Mouse (Mus musculus) hindbrain, embryonic 15.5 days (tissue): ENCODE measurements around the gene Gorasp2. TPM values are rescaled to one million over a fixed set of nuclear protein-coding genes. Genes with fewer than 3 reads are reported as not detected.

Source experiments
- ATAC-seq: fragments of 200-750 bp; cut with Nextera tagmentation; 2 replicates; pipeline ENCODE4 v1.8.0; 2017; ENCODE audit warnings: low read depth, moderate number of reproducible peaks, moderate TSS enrichment; ENCODE audit not compliant: low FRiP score
- H3K27ac ChIP-seq: fragments of 300-500 bp; sonication (generic); replicated peaks from 2 replicates; pipeline ENCODE4 v1.5.1; 2015; ENCODE audit warnings: mild to moderate bottlenecking, inconsistent platforms
- H3K27me3 ChIP-seq: fragments of 300-500 bp; sonication (generic); 2 replicates; pipeline ENCODE4 v1.6.1; 2015; ENCODE audit warnings: control low read depth, inconsistent platforms
- H3K36me3 ChIP-seq: fragments of 300-500 bp; sonication (generic); 2 replicates; pipeline ENCODE4 v1.6.1; 2015; ENCODE audit warnings: control low read depth, inconsistent platforms
- H3K4me1 ChIP-seq: fragments of 300-500 bp; sonication (generic); replicated peaks from 2 replicates; pipeline ENCODE4 v1.6.1; 2015; ENCODE audit warnings: control low read depth, inconsistent platforms
- H3K4me2 ChIP-seq: fragments of 300-500 bp; sonication (generic); 2 replicates; pipeline ENCODE4 v1.6.1; 2015; ENCODE audit warnings: moderate library complexity, mild to moderate bottlenecking, inconsistent platforms
- H3K4me3 ChIP-seq: fragments of 300-500 bp; sonication (generic); 2 replicates; pipeline ENCODE4 v1.5.1; 2015; ENCODE audit warnings: mild to moderate bottlenecking, inconsistent platforms
- H3K9ac ChIP-seq: fragments of 300-500 bp; sonication (generic); 2 replicates; pipeline ENCODE4 v1.6.1; 2015; ENCODE audit warnings: inconsistent platforms
- H3K9me3 ChIP-seq: fragments of 300-500 bp; sonication (generic); 2 replicates; pipeline ENCODE4 v1.6.1; 2016; ENCODE audit warnings: control low read depth, inconsistent platforms
- WGBS: fragments of 180-500 bp; shearing (Covaris S2); methylation state at CpG from one replicate; pipeline ENCODE4 v1.1.7; 2015; 5-methylcytosine and 5-hydroxymethylcytosine counted together
- polyA plus RNA-seq: library from polyadenylated mRNA; unstranded; fragments of >200 nt; fragmentation: Nextera tagmentation; extraction: Ambion mirVana; gene quantifications from 2 replicates; pipeline ENCODE4 v1.2.1, GENCODE M21; 2015

Gorasp2 gene
- polyA plus RNA-seq, 1 experiment from 2014 or later: 144 TPM

- no peak for ATAC-seq
- Histone ChIP-seq H3K4me3 (no peak overlapping the region), H3K4me2 (no peak overlapping the region), H3K36me3 (no peaks in the 10 kb centered on the region), H3K4me1 (peaks cover 17% of the 10 kb centered on the region), H3K9ac (no peak overlapping the region), H3K9me3 (no peaks in the 10 kb centered on the region), H3K27ac (no peak overlapping the region), H3K27me3 (no peaks in the 10 kb centered on the region)
- 89% methylated on average over 7 of the region's 7 CpGs for WGBS
Observed at GRCm38 (mm10) chr2:70667016-70667415, 5.6 kb downstream of the Gorasp2 start.

GRCm38 (mm10) chr2:70669241-70669640, 7.9 kb downstream of the Gorasp2 start:
- Histone ChIP-seq H3K4me2 (no peak overlapping the region), H3K4me1 (no peaks in the 10 kb centered on the region), H3K27ac (no peak overlapping the region), H3K27me3 (no peaks in the 10 kb centered on the region), H3K9ac (no peak overlapping the region), H3K9me3 (no peaks in the 10 kb centered on the region), H3K36me3 (no peaks in the 10 kb centered on the region), H3K4me3 (no peak overlapping the region)
- 90% methylated on average over 2 of the region's 2 CpGs for WGBS
- ATAC-seq: no peak

GRCm38 (mm10) chr2:70669896-70670295, 8.5 kb downstream of the Gorasp2 start:
- no peaks in the 10 kb centered on the region for H3K4me1 ChIP-seq
- ATAC-seq: no peak
- no peak overlapping the region for H3K4me3 ChIP-seq
- WGBS: 64% methylated on average over 2 of the region's 2 CpGs
- H3K36me3 ChIP-seq: no peaks in the 10 kb centered on the region
- no peak overlapping the region for H3K4me2 ChIP-seq
- no peak overlapping the region for H3K9ac ChIP-seq
- no peaks in the 10 kb centered on the region for H3K27me3 ChIP-seq
- H3K27ac ChIP-seq: no peak overlapping the region
- no peaks in the 10 kb centered on the region for H3K9me3 ChIP-seq

GRCm38 (mm10) chr2:70672476-70672875, 11.1 kb downstream of the Gorasp2 start:
- 86% methylated on average over 2 of the region's 2 CpGs for WGBS
- H3K4me2 ChIP-seq: no peak overlapping the region
- H3K9ac ChIP-seq: no peak overlapping the region
- H3K4me1 ChIP-seq: no peaks in the 10 kb centered on the region
- H3K4me3 ChIP-seq: no peak overlapping the region
- no peaks in the 10 kb centered on the region for H3K27me3 ChIP-seq
- no peaks in the 10 kb centered on the region for H3K9me3 ChIP-seq
- ATAC-seq: no peak
- no peaks in the 10 kb centered on the region for H3K36me3 ChIP-seq
- no peak overlapping the region for H3K27ac ChIP-seq

GRCm38 (mm10) chr2:70673445-70674126, 12.2 kb downstream of the Gorasp2 start:
- Histone ChIP-seq H3K27me3 (no peaks in the 10 kb centered on the region), H3K9ac (no peak overlapping the region), H3K27ac (no peak overlapping the region), H3K36me3 (peaks cover 7% of the 10 kb centered on the region), H3K4me1 (no peaks in the 10 kb centered on the region), H3K9me3 (no peaks in the 10 kb centered on the region), H3K4me2 (no peak overlapping the region), H3K4me3 (no peak overlapping the region)
- ATAC-seq: no peak
- WGBS: 76% methylated on average over 7 of the region's 7 CpGs

GRCm38 (mm10) chr2:70682324-70682723, 20.9 kb downstream of the Gorasp2 start:
- no peak for ATAC-seq
- H3K36me3 ChIP-seq: peaks cover 76% of the 10 kb centered on the region
- 89% methylated on average over 2 of the region's 2 CpGs for WGBS

GRCm38 (mm10) chr2:70688454-70689078, 27.2 kb downstream of the Gorasp2 start:
- no peak overlapping the region for H3K27ac ChIP-seq
- H3K27me3 ChIP-seq: no peaks in the 10 kb centered on the region
- no peak overlapping the region for H3K4me2 ChIP-seq
- H3K9me3 ChIP-seq: no peaks in the 10 kb centered on the region
- no peak for ATAC-seq
- H3K4me3 ChIP-seq: no peak overlapping the region
- 95% methylated on average over 21 of the region's 21 CpGs for WGBS
- no peak overlapping the region for H3K9ac ChIP-seq
- H3K36me3 ChIP-seq: peaks cover 78% of the 10 kb centered on the region
- H3K4me1 ChIP-seq: no peaks in the 10 kb centered on the region

More at GRCm38 (mm10) chr2:70682324-70682723, 20.9 kb downstream of the Gorasp2 start:
- no peak overlapping the region for H3K27ac ChIP-seq
- H3K9ac ChIP-seq: no peak overlapping the region
- no peaks in the 10 kb centered on the region for H3K4me1 ChIP-seq
- no peak overlapping the region for H3K4me2 ChIP-seq
- H3K27me3 ChIP-seq: no peaks in the 10 kb centered on the region
- H3K4me3 ChIP-seq: no peak overlapping the region
- H3K9me3 ChIP-seq: no peaks in the 10 kb centered on the region

- no peak overlapping the region for H3K9ac ChIP-seq
- peaks cover 64% of the 10 kb centered on the region for H3K36me3 ChIP-seq
- H3K27me3 ChIP-seq: no peaks in the 10 kb centered on the region
- H3K4me3 ChIP-seq: no peak overlapping the region
- no peak for ATAC-seq
- 89% methylated on average over 11 of the region's 11 CpGs for WGBS
- H3K9me3 ChIP-seq: no peaks in the 10 kb centered on the region
- H3K4me2 ChIP-seq: no peak overlapping the region
- H3K27ac ChIP-seq: no peak overlapping the region
- no peaks in the 10 kb centered on the region for H3K4me1 ChIP-seq
Observed at GRCm38 (mm10) chr2:70690195-70690594, 28.8 kb downstream of the Gorasp2 start.

- no peak for ATAC-seq
- Histone ChIP-seq H3K27ac (no peak overlapping the region), H3K4me3 (no peak overlapping the region), H3K4me1 (no peaks in the 10 kb centered on the region), H3K9me3 (no peaks in the 10 kb centered on the region), H3K36me3 (peaks cover 17% of the 10 kb centered on the region), H3K4me2 (no peak overlapping the region), H3K27me3 (no peaks in the 10 kb centered on the region), H3K9ac (no peak overlapping the region)
- 87% methylated on average over 10 of the region's 10 CpGs for WGBS
Observed at GRCm38 (mm10) chr2:70695712-70696111, 34.3 kb downstream of the Gorasp2 start.

GRCm38 (mm10) chr2:70700851-70701250, 39.5 kb downstream of the Gorasp2 start:
- H3K36me3 ChIP-seq: no peaks in the 10 kb centered on the region
- no peaks in the 10 kb centered on the region for H3K27me3 ChIP-seq
- H3K27ac ChIP-seq: no peak overlapping the region
- ATAC-seq: no peak
- 91% methylated on average over 3 of the region's 3 CpGs for WGBS
- H3K4me2 ChIP-seq: no peak overlapping the region
- no peaks in the 10 kb centered on the region for H3K9me3 ChIP-seq
- H3K4me3 ChIP-seq: no peak overlapping the region
- H3K4me1 ChIP-seq: 0 out of 2 replicates have a peak, but pooled peaks cover 8% of the 10 kb centered on the region
- no peak overlapping the region for H3K9ac ChIP-seq

- 64% methylated on average over 9 of the region's 9 CpGs for WGBS
- Histone ChIP-seq H3K9me3 (no peaks in the 10 kb centered on the region), H3K27ac (no peak overlapping the region), H3K36me3 (no peaks in the 10 kb centered on the region), H3K4me3 (no peak overlapping the region), H3K27me3 (no peaks in the 10 kb centered on the region), H3K4me2 (no peak overlapping the region), H3K9ac (no peak overlapping the region), H3K4me1 (0 out of 2 replicates have a peak, but pooled peaks cover 8% of the 10 kb centered on the region)
- no peak for ATAC-seq
Observed at GRCm38 (mm10) chr2:70701571-70701970, 40.2 kb downstream of the Gorasp2 start.

GRCm38 (mm10) chr2:70702403-70702802, 41.0 kb downstream of the Gorasp2 start:
- 31% methylated on average over 5 of the region's 5 CpGs for WGBS
- no peak overlapping the region for H3K27ac ChIP-seq
- H3K4me2 ChIP-seq: no peak overlapping the region
- H3K4me1 ChIP-seq: 0 out of 2 replicates have a peak, but pooled peaks cover 8% of the 10 kb centered on the region
- no peaks in the 10 kb centered on the region for H3K36me3 ChIP-seq
- no peaks in the 10 kb centered on the region for H3K27me3 ChIP-seq
- H3K9me3 ChIP-seq: no peaks in the 10 kb centered on the region
- ATAC-seq: no peak
- H3K9ac ChIP-seq: no peak overlapping the region
- no peak overlapping the region for H3K4me3 ChIP-seq
